Mouse (Mus musculus) heart, adult 2 months (tissue): ENCODE measurements around the gene Fkbp5.

ENCODE experiments used
- CTCF ChIP-seq: fragments of 200-600 bp; IDR thresholded peaks from 2 replicates; pipeline ENCODE4 v1.8.1; 2022; ENCODE audit warnings: antibody characterized with exemption, mild to moderate bottlenecking, moderate library complexity
- EP300 ChIP-seq: fragments of 200-500 bp; IDR thresholded peaks from 2 replicates; pipeline ENCODE4 v1.6.1; 2011; ENCODE audit warnings: low read depth, low read length, control low read depth; ENCODE audit not compliant: insufficient read depth

DNA sequence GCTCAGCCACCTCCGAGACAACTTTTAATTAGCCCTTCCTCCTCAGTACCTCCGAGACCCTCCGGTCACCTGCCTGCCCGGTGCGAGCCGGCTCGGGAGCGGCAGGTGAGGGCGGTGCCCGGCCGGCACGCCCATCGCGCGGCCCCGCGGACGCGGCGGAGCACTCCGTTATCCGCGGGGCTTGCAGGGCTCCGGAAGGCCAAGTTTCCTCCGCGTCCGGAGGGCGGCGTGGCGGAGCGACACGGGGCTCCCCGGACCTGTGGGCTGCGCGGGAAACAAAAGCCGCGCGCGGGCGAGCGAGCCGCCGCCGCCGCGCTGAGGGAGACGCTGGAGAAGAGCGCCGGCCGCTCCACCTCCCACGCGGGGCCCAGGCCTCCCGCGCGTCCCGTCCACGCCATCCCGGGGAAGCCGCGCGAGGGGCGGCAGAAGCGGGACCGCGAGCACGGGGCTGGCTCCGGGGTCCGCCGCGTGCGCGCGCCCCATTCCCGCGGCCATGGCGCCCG lies 31.8 kb downstream of the Fkbp5 start:
- TF ChIP-seq CTCF, result peak; percentile 43
- TF ChIP-seq EP300, result no peak
